ENCODE assay signal across 8 mouse cellular contexts in the genomic region with DNA sequence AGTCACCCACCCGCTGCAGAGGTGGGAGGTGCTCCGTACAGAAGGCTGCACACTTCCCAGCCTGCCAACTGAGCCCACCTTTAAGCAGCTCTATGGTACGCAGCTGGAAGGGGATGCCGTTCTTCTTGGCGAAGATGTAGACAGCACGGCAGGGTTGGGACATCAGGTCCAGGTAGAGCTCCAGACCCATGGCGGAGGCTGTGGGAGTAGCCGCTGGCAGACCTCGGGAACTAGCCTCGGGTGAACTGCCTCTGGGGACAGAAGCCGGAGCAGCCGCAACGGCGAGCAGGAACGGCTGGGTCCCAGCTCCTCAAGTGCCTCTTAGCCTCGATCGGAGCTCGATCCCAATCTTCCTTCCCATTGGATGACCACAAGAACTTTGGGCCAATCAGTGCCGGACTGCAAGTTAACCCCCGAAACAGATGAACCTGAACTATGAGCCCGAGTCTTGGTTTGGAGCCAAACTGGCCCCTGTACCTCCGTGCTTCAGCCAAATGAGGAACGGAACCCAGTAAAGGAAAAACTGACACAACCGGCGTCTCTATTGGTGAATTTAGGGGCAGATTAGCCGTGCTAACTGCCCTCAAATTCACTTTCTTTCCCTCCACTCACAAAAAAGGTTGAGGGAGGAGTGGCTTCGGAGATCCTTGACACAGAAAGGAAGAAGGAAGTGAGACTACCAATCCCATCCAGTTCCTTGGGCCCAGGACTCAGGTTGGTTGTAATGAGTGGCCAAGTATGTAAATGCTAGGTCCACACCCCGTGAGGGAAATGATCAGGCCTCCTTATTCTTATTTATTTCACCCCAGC. TPM values are rescaled to one million over a fixed set of nuclear protein-coding genes. Genes with fewer than 3 reads are reported as not detected.
DNase-seq lines count a peak whose midpoint lies in the region; ATAC-seq and TF ChIP-seq lines count a peak whose summit lies in the region.

Gene Gm20441, minus strand, starts transcription at position 186 of the 810 bp plus-strand sequence.
Gene Gstt3, minus strand, starts transcription at position 646 of the 810 bp plus-strand sequence.

- no peak within 1 kb of the TSS for H3K27ac ChIP-seq in layer of hippocampus, adult 2 months
- H3K27ac ChIP-seq in liver, embryonic 13.5 days, result no peak within 1 kb of the TSS

- peak; percentile 91 for ATAC-seq in common myeloid progenitor, adult 5-6 weeks (replicated peaks; ENCODE audit: low read depth, poor library complexity, severe bottlenecking)
- peak; percentile 43; the same call in 1 of the 2 replicates for ATAC-seq in liver, embryonic 13.5 days (ENCODE audit: low read depth)

- peak within 1 kb of the TSS; percentile 52 for H3K4me3 ChIP-seq in layer of hippocampus, adult 2 months
- peak within 1 kb of the TSS; percentile 51 for H3K4me3 ChIP-seq in liver, embryonic 13.5 days (replicated peaks)
- no peak within 1 kb of the TSS for H3K4me3 ChIP-seq in myocyte

- TF ChIP-seq CTCF in layer of hippocampus, adult 2 months (conservative IDR thresholded peaks at IDR 0.05), result no peak

- no peak for DNase-seq in layer of hippocampus, adult 2 months (ENCODE audit: low spot score in 2 of 2)
- no peak for DNase-seq in layer of hippocampus, adult 9-10 months (ENCODE audit: low spot score)
- peak; percentile 54 to 65 for DNase-seq in gastrocnemius, postnatal 36 days
- peak; percentile 63 for DNase-seq in induced T-regulatory cell, adult 2 months (ENCODE audit: low read depth)
- no peak for DNase-seq in liver, embryonic 13.5 days
- DNase-seq in urinary bladder, adult 2 months (ENCODE audit: low spot score), result peak; percentile 68

- WGBS in liver, embryonic 13.5 days (ENCODE audit: insufficient replicate concordance), result 1% methylated on average over 28 of the region's 28 CpGs

- peaks cover 9% of the 10 kb centered on the region; the same call in 1 of the 2 replicates for H3K4me1 ChIP-seq in liver, embryonic 13.5 days (replicated peaks)

- peak within 1 kb of the TSS; percentile 63 for H3K4me2 ChIP-seq in liver, embryonic 13.5 days
- peak within 1 kb of the TSS; percentile 72 for H3K4me2 ChIP-seq in myocyte (ENCODE audit: low read depth)

- H3K36me3 ChIP-seq in liver, embryonic 13.5 days, result no peaks in the 10 kb centered on the region
- no peaks in the 10 kb centered on the region for H3K36me3 ChIP-seq in myocyte (ENCODE audit: control insufficient read depth, insufficient read depth)

- no peaks in the 10 kb centered on the region for H3K9me3 ChIP-seq in liver, embryonic 13.5 days (replicated peaks)

- peak within 1 kb of the TSS; percentile 49; the same call in 1 of the 2 replicates for H3K9ac ChIP-seq in liver, embryonic 13.5 days

- no peak within 1 kb of the TSS for H3ac ChIP-seq in myocyte (ENCODE audit: control insufficient read depth, insufficient read length)

- intact Hi-C loops in gastrocnemius, postnatal 36 days (cut with DNase I), result no loop called here

- TF ChIP-seq POLR2A in myocyte (IDR thresholded peaks at IDR 0.05; ENCODE audit: insufficient read length, low read depth), result no peak

- H3K27me3 ChIP-seq in liver, embryonic 13.5 days, result peaks cover 73% of the 10 kb centered on the region
- H3K27me3 ChIP-seq in myocyte (ENCODE audit: control insufficient read depth, insufficient read depth, insufficient read length), result peaks cover 31% of the 10 kb centered on the region

- H3K79me2 ChIP-seq in myocyte (ENCODE audit: control insufficient read depth, insufficient read depth), result no peaks in the 10 kb centered on the region

TF ChIP-seq in myocyte, 11 proteins besides CTCF, POLR2A, EP300 and RAD21:
- TF ChIP-seq POLR2AphosphoS2 (IDR thresholded peaks at IDR 0.05; ENCODE audit: insufficient read length, low read depth) (no peak), MAX (IDR thresholded peaks at IDR 0.05; ENCODE audit: low read depth) (no peak), CEBPB (IDR thresholded peaks at IDR 0.05; ENCODE audit: insufficient read depth, poor library complexity, severe bottlenecking) (no peak), USF1 (IDR thresholded peaks at IDR 0.05; ENCODE audit: low read depth) (no peak), E2F4 (IDR thresholded peaks at IDR 0.05; ENCODE audit: insufficient read depth) (no peak), TCF3 (IDR thresholded peaks at IDR 0.05; ENCODE audit: insufficient read length, low read depth) (no peak), SRF (IDR thresholded peaks at IDR 0.05; ENCODE audit: control insufficient read depth, insufficient read length, low read depth) (no peak), REST (IDR thresholded peaks at IDR 0.05; ENCODE audit: insufficient read depth, insufficient read length) (no peak), TCF12 (IDR thresholded peaks at IDR 0.05; ENCODE audit: insufficient read depth, poor library complexity, severe bottlenecking) (no peak), MYOD1 (IDR thresholded peaks at IDR 0.05; ENCODE audit: control insufficient read depth in 1 of 3, insufficient read length in 2 of 3, low read depth in 2 of 3) (no peak), MYOG (IDR thresholded peaks at IDR 0.05; ENCODE audit: control insufficient read depth in 1 of 3, insufficient read depth in 1 of 3, insufficient read length in 2 of 3, low read depth in 2 of 3) (no peak)

RNA-seq across cellular contexts. Expression of gene Gm20441, which starts in this region (rescaled TPM):
- under 1 TPM in 1 of 2 experiments, not detected in 1; 0.56 TPM for total RNA-seq in layer of hippocampus, adult 2 months (2021)
- total RNA-seq in common myeloid progenitor, adult 5-6 weeks (2017), result not detected in 2 replicates
- total RNA-seq in gastrocnemius, postnatal 36 days (2021), result not detected
- polyA plus RNA-seq in liver, embryonic 13.5 days (2015; fragmentation: Nextera tagmentation; extraction: Ambion mirVana), result not detected in 2 replicates
- polyA plus RNA-seq in myocyte (2012; fragmentation: generic; extraction: Trizol), result not detected
- polyA plus RNA-seq in urinary bladder, adult 2 months (2012; rRNA removed), result 0.40 and 0.74 TPM in 2 replicates

RNA-seq across cellular contexts. Expression of gene Gstt3, which starts in this region (rescaled TPM):
- 1 to 10 TPM; 1.6 to 1.8 TPM for total RNA-seq in layer of hippocampus, adult 2 months (2021)
- total RNA-seq in common myeloid progenitor, adult 5-6 weeks (2017), result 2.3 and 7.5 TPM in 2 replicates
- total RNA-seq in gastrocnemius, postnatal 36 days (2021), result 1 to 10 TPM; 3.3 to 3.5 TPM
- 8.0 and 10.3 TPM in 2 replicates for polyA plus RNA-seq in liver, embryonic 13.5 days (2015; fragmentation: Nextera tagmentation; extraction: Ambion mirVana)
- polyA plus RNA-seq in myocyte (2012; fragmentation: generic; extraction: Trizol), result 0.13 TPM
- polyA plus RNA-seq in urinary bladder, adult 2 months (2012; rRNA removed), result 130 and 148 TPM in 2 replicates

Comparison
In these comparisons a context has a peak if more than half of its experiments do, and no peak if none do; other contexts are left out.
1. RNA of gene Gstt3 (polyA plus RNA-seq): 130 to 148 TPM in urinary bladder, adult 2 months; 8.0 to 10.3 TPM in liver, embryonic 13.5 days and 0.13 TPM in myocyte (single experiment); every median in the first group is over 10 times any median in the second.
2. DNase-seq: peak in gastrocnemius, postnatal 36 days (2 of 2), induced T-regulatory cell, adult 2 months (single experiment) and urinary bladder, adult 2 months (single experiment); none in layer of hippocampus, adult 2 months (0 of 2), layer of hippocampus, adult 9-10 months (single experiment) and liver, embryonic 13.5 days (single experiment).